Mouse (Mus musculus) lung, embryonic 15.5 days (tissue): ENCODE data around the gene Gpx5. TPM values are rescaled to one million over a fixed set of nuclear protein-coding genes. Genes with fewer than 3 reads are reported as not detected.
A peak's percentile ranks its signal among the peaks of the same experiment; 100 is the strongest.
"Not testable (repeated sequence)": the region's sequence is repeated elsewhere in the genome, so short reads cannot be mapped to it uniquely, and the experiment has no call there.

Experiments
- ATAC-seq: fragments of 200-750 bp; cut with Nextera tagmentation; 2 replicates; pipeline ENCODE4 v1.8.0; 2017; ENCODE audit warnings: moderate number of reproducible peaks, borderline replicate concordance; ENCODE audit not compliant: low FRiP score, low TSS enrichment; ENCODE audit errors: extremely low read depth
- H3K27ac ChIP-seq: fragments of 300-500 bp; sonication (generic); 2 replicates; pipeline ENCODE4 v1.5.1; 2015; ENCODE audit warnings: moderate library complexity, mild to moderate bottlenecking, inconsistent platforms
- H3K27me3 ChIP-seq: fragments of 300-500 bp; sonication (generic); 2 replicates; pipeline ENCODE4 v1.6.1; 2015; ENCODE audit warnings: inconsistent platforms
- H3K36me3 ChIP-seq: fragments of 300-500 bp; sonication (generic); 2 replicates; pipeline ENCODE4 v1.6.1; 2015; ENCODE audit warnings: inconsistent platforms
- H3K4me1 ChIP-seq: fragments of 300-500 bp; sonication (generic); 2 replicates; pipeline ENCODE4 v1.6.1; 2015; ENCODE audit warnings: inconsistent platforms
- H3K4me2 ChIP-seq: fragments of 300-500 bp; sonication (generic); 2 replicates; pipeline ENCODE4 v1.6.1; 2015; ENCODE audit warnings: inconsistent platforms, mild to moderate bottlenecking, moderate library complexity
- H3K4me3 ChIP-seq: fragments of 300-500 bp; sonication (generic); 2 replicates; pipeline ENCODE4 v1.5.1; 2015; ENCODE audit warnings: mild to moderate bottlenecking, inconsistent platforms
- H3K9ac ChIP-seq: fragments of 300-500 bp; sonication (generic); 2 replicates; pipeline ENCODE4 v1.6.1; 2015; ENCODE audit warnings: inconsistent platforms
- H3K9me3 ChIP-seq: fragments of 300-500 bp; sonication (generic); 2 replicates; pipeline ENCODE4 v1.6.1; 2016; ENCODE audit warnings: inconsistent platforms
- WGBS: fragments of 180-500 bp; shearing (Covaris S2); methylation state at CpG from one replicate; pipeline ENCODE4 v1.1.7; 2015; 5-methylcytosine and 5-hydroxymethylcytosine counted together
- polyA plus RNA-seq: library from polyadenylated mRNA; unstranded; fragments of >200 nt; fragmentation: Nextera tagmentation; extraction: Ambion mirVana; gene quantifications from 2 replicates; pipeline ENCODE4 v1.2.1, GENCODE M21; 2015

The Gpx5 gene
- polyA plus RNA-seq, 1 experiment from 2014 or later, result not detected

DNA sequence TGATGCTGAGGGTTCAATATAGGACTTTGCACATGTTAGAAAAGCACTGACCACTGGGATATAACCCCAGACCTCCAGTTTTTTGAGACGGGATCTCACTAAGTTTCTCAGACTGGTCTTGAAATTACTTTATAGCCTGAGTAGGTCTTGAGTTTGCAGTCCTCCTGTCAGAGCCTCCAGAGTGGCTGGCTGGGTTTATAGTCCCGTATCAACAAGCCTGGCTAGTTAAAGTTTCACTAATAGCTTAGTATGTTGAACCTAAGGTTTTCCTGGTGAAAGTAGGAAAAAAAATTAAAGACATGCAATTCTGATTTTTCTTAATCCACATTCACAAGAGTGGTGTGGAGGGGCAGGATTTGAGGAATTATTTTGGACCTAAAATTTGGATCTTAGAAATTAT is 46.3 kb downstream of the Gpx5 start:
- Histone ChIP-seq H3K27me3 (peaks cover 10% of the 10 kb centered on the region; the same call in 1 of the 2 replicates), H3K4me1 (peaks cover 10% of the 10 kb centered on the region), H3K4me3 (no peak overlapping the region), H3K27ac (no peak overlapping the region), H3K4me2 (no peak overlapping the region), H3K36me3 (no peaks in the 10 kb centered on the region), H3K9me3 (no peaks in the 10 kb centered on the region), H3K9ac (no peak overlapping the region)
- no peak for ATAC-seq
- WGBS, result 58% methylated on average over 2 of the region's 2 CpGs

DNA sequence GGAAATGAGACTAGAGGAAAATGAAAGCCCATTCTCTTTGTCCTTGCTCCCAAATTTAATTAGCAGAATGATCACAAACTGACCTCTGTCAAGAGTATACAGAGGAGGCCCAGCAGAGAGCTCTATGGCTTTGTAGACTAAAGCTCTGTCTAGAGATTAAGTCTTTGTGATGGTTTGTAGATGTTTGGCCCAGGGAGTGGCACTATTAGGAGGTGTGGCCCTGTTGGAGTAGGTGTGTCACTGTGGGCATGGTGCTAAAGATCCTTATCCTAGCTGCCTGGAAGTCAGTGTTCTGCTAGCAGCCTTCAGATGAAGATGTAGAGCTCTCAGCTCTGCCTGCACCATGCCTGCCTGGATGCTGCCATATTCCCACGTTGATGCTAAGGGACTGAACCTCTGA is 47.6 kb downstream of the Gpx5 start:
- not testable (repeated sequence) for H3K4me2 ChIP-seq, ATAC-seq, H3K36me3 ChIP-seq, H3K27me3 ChIP-seq, H3K27ac ChIP-seq, H3K9me3 ChIP-seq, H3K4me3 ChIP-seq, H3K4me1 ChIP-seq, H3K9ac ChIP-seq
- 35% methylated on average over 1 of the region's 1 CpGs for WGBS

DNA sequence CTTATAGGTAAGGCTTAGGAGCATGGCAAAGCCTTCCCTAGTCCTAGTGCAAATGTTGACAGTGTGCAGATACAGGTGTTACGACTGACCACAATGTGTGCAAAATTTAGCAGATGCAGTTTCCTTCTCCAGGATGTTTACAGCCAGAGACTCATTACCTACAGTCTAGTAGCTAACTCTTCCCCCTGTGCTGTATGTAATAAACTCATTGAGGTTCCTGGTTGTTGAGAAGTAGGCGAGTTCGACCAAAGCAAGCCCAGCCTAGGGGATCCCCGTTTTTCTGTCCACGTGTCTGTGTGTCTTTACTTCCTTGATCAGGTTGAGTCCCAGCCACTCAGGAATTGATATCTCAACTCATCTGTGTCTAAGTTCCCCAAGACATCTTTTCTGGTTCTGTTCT is 48.4 kb downstream of the Gpx5 start:
- Histone ChIP-seq H3K4me1 (peaks cover 10% of the 10 kb centered on the region), H3K4me3 (no peak overlapping the region), H3K27me3 (peaks cover 10% of the 10 kb centered on the region; the same call in 1 of the 2 replicates), H3K27ac (no peak overlapping the region), H3K36me3 (no peaks in the 10 kb centered on the region), H3K4me2 (no peak overlapping the region), H3K9ac (no peak overlapping the region), H3K9me3 (no peaks in the 10 kb centered on the region)
- no peak for ATAC-seq
- WGBS, result 80% methylated on average over 5 of the region's 5 CpGs

DNA sequence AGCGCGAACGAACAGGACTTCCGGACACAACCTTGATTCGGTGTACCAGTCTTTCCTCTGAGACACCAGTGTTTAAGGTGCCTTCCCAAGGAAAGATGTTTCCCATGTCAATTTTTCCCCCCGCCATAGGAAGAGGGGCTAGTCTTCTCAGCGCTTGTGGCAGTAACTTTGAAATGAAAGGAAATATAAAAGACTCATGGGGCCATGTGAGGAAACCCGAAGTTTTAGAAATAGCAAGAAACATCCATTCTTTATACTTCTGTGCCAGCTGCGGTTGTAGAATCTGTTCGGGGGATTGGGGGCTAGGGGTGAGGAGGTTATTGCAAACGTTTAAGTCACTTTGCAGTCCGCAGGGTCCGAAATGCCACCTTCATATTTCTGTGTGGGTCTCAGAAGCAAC is 49.3 kb downstream of the Gpx5 start:
- peak overlapping the region; percentile 25 for H3K4me3 ChIP-seq
- 19% methylated on average over 13 of the region's 13 CpGs for WGBS
- no peaks in the 10 kb centered on the region for H3K36me3 ChIP-seq
- peaks cover 10% of the 10 kb centered on the region; the same call in 1 of the 2 replicates for H3K27me3 ChIP-seq
- no peak overlapping the region for H3K27ac ChIP-seq
- peaks cover 10% of the 10 kb centered on the region for H3K4me1 ChIP-seq
- peak overlapping the region; percentile 54 for H3K4me2 ChIP-seq
- H3K9me3 ChIP-seq, result no peaks in the 10 kb centered on the region
- H3K9ac ChIP-seq, result no peak overlapping the region
- ATAC-seq, result no peak

DNA sequence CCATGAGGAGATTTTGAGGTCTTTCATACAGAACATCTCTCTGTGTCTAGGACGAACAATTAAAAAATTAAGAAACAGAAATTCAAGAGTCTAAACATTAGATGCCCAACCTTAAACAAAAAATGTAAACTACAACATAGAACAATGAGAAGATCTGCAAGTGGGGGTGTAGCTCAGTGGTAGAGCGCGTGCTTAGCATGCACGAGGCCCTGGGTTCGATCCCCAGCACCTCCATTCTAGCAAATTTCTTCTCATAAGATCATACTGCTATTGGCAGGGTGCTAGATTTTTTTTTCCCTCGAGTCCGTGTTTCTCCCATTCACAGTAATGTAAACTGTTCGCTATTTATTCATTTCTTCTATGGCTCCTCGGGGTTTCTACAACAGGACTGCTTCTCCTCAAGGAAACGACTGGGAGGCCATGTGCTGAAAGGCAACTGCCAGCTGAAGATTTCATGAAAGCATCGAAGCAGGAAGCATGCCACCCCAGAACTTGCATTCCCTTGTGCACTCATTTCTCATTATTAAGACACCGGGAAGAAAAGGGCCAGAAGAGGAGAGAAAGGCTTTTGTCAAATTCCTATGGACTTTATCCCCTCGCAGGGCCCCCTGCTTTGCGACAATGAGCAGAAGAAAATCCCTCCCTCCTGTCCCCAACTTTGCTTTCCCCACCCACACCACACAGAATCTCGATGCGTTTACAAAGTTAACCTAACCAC is 50.0 kb downstream of the Gpx5 start:
- ATAC-seq, result no peak
- 5% methylated on average over 16 of the region's 16 CpGs for WGBS
- no peak overlapping the region for H3K27ac ChIP-seq
- no peak overlapping the region for H3K9ac ChIP-seq
- H3K36me3 ChIP-seq, result no peaks in the 10 kb centered on the region
- H3K9me3 ChIP-seq, result no peaks in the 10 kb centered on the region
- H3K4me3 ChIP-seq, result peak overlapping the region; percentile 25
- H3K4me2 ChIP-seq, result peak overlapping the region; percentile 54
- H3K27me3 ChIP-seq, result peaks cover 10% of the 10 kb centered on the region; the same call in 1 of the 2 replicates
- peaks cover 10% of the 10 kb centered on the region for H3K4me1 ChIP-seq

DNA sequence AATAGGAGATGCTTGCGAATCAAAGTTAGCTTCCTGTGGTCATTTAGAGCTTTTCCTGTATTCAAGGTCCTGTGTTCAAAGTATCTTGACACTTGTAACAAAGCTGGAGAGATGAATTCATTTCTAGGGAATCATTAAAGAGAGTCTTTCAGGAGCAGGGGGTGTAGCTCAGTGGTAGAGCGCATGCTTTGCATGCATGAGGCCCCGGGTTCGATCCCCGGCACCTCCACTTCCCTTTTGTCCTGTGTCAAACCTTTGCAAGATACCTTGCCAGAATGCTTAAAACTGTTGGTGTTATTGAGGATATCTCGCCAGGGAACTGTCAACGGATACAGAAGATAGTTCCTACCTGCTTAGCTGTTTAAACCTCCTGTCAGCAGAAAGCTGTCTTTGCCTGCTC is 51.7 kb downstream of the Gpx5 start:
- no peak overlapping the region for H3K27ac ChIP-seq
- H3K27me3 ChIP-seq, result peaks cover 10% of the 10 kb centered on the region; the same call in 1 of the 2 replicates
- H3K9me3 ChIP-seq, result no peaks in the 10 kb centered on the region
- no peak overlapping the region for H3K4me3 ChIP-seq
- no peaks in the 10 kb centered on the region for H3K36me3 ChIP-seq
- WGBS, result 15% methylated on average over 7 of the region's 7 CpGs
- no peak overlapping the region for H3K4me2 ChIP-seq
- no peak overlapping the region for H3K9ac ChIP-seq
- peaks cover 10% of the 10 kb centered on the region for H3K4me1 ChIP-seq
- no peak for ATAC-seq

DNA sequence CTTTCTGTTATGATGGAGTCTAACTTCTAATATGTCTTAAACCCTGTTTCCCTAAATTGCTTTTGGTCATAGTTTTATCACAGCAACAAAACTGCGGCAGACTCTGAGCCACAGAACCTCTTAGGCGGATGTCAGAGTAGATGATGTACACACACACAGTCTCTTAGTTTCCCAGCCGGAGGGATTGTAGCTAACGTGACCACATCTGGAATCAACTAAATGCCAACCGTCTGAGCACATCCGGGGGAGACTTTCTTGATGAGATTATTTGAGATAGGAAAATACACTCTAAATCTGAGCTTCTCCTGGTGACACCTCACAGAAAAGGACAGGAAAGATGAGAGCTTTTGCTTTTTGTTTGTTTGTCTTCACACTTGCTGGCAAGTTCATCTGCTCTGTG is 55.4 kb downstream of the Gpx5 start:
- H3K9ac ChIP-seq, result no peak overlapping the region
- 50% methylated on average over 6 of the region's 6 CpGs for WGBS
- ATAC-seq, result no peak
- H3K27ac ChIP-seq, result no peak overlapping the region
- H3K4me3 ChIP-seq, result no peak overlapping the region
- no peaks in the 10 kb centered on the region for H3K36me3 ChIP-seq
- H3K27me3 ChIP-seq, result no peaks in the 10 kb centered on the region
- no peak overlapping the region for H3K4me2 ChIP-seq
- 0 out of 2 replicates have a peak, but pooled peaks cover 3% of the 10 kb centered on the region for H3K4me1 ChIP-seq
- H3K9me3 ChIP-seq, result no peaks in the 10 kb centered on the region

DNA sequence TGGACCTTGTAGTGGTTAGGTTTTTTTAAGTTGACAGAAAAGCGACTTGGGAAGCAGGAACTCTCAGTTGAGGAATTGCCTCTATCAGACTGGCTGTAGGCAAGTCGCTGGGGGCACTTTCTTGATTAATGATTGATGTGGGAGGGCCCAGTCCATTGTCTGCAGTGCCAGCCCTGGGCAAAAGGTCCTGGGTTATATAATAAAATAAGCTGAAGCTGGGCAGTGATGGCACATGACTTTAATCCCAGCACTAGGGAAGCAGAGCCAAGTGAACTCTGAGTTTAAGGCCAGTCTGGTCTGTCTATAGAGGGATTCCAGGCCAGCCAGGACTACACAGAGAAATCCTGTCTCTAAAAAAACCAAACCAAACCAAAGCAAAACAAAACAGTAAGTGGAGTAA is 55.8 kb downstream of the Gpx5 start:
- no peak overlapping the region for H3K4me2 ChIP-seq
- H3K4me1 ChIP-seq, result 0 out of 2 replicates have a peak, but pooled peaks cover 3% of the 10 kb centered on the region
- H3K9ac ChIP-seq, result no peak overlapping the region
- 49% methylated on average over 2 of the region's 2 CpGs for WGBS
- H3K9me3 ChIP-seq, result no peaks in the 10 kb centered on the region
- H3K27ac ChIP-seq, result no peak overlapping the region
- H3K4me3 ChIP-seq, result no peak overlapping the region
- H3K36me3 ChIP-seq, result no peaks in the 10 kb centered on the region
- no peaks in the 10 kb centered on the region for H3K27me3 ChIP-seq
- no peak for ATAC-seq

Other genes with a start within 250 kb of the Gpx5 start
- gene Olfr1370, start 217.8 kb downstream of the Gpx5 start, polyA plus RNA-seq, result not detected in 2 replicates
- 0.08 TPM in 1 of 2 replicates, not detected in the other for gene Olfr1369-ps1, start 181.2 kb downstream of the Gpx5 start, polyA plus RNA-seq
- not detected in 2 replicates for gene Olfr263, start 163.1 kb downstream of the Gpx5 start, polyA plus RNA-seq
- not detected in 2 replicates for gene Olfr1368, start 146.9 kb downstream of the Gpx5 start, polyA plus RNA-seq
- 147 and 148 TPM in 2 replicates for gene Trim27, start 113.3 kb downstream of the Gpx5 start, polyA plus RNA-seq
- gene Gpx6, start 19.4 kb upstream of the Gpx5 start, polyA plus RNA-seq, result not detected in 2 replicates
- gene Olfr1367, start 54.2 kb upstream of the Gpx5 start, polyA plus RNA-seq, result not detected in 2 replicates
- gene Zscan12, start 70.1 kb upstream of the Gpx5 start, polyA plus RNA-seq, result 12.6 and 13.3 TPM in 2 replicates
- 83.4 and 90.4 TPM in 2 replicates for gene Zkscan3, start 110.0 kb upstream of the Gpx5 start, polyA plus RNA-seq
- 2.8 and 3.0 TPM in 2 replicates for gene Pgbd1, start 148.3 kb upstream of the Gpx5 start, polyA plus RNA-seq
- 31.3 and 33.8 TPM in 2 replicates for gene Zscan26, start 161.0 kb upstream of the Gpx5 start, polyA plus RNA-seq
- gene Nkapl, start 175.8 kb upstream of the Gpx5 start, polyA plus RNA-seq, result 3.1 and 3.8 TPM in 2 replicates
- gene Zkscan4, start 186.2 kb upstream of the Gpx5 start, polyA plus RNA-seq, result 3.4 TPM in 2 replicates
- gene Gm10065, start 186.7 kb upstream of the Gpx5 start, polyA plus RNA-seq, result not detected in 2 replicates
- 0.29 and 0.31 TPM in 2 replicates for gene AK157302, start 202.5 kb upstream of the Gpx5 start, polyA plus RNA-seq
- gene Gm11273, start 208.7 kb upstream of the Gpx5 start, polyA plus RNA-seq, result 4.9 and 6.1 TPM in 2 replicates
- gene Zkscan8, start 238.4 kb upstream of the Gpx5 start, polyA plus RNA-seq, result 5.5 and 6.8 TPM in 2 replicates